Mouse (Mus musculus) hindbrain, embryonic 16.5 days (tissue): Measurements from ENCODE around the gene Hormad2. TPM values are rescaled to one million over a fixed set of nuclear protein-coding genes. Genes with fewer than 3 reads are reported as not detected.

Experiments used
- ATAC-seq: fragments of 200-750 bp; cut with Nextera tagmentation; 2 replicates; pipeline ENCODE4 v1.8.0; 2017; ENCODE audit warnings: moderate TSS enrichment, moderate library complexity
- H3K27ac ChIP-seq: fragments of 300-500 bp; sonication (generic); 2 replicates; pipeline ENCODE4 v1.5.1; 2014; ENCODE audit warnings: low read depth, mild to moderate bottlenecking, control low read depth, low read length, moderate library complexity
- H3K27me3 ChIP-seq: fragments of 300-500 bp; sonication (generic); replicated peaks from 2 replicates; pipeline ENCODE4 v1.6.1; 2014; ENCODE audit warnings: low read length; ENCODE audit not compliant: control insufficient read depth, insufficient read depth
- H3K36me3 ChIP-seq: fragments of 300-500 bp; sonication (generic); 2 replicates; pipeline ENCODE4 v1.6.1; 2014; ENCODE audit warnings: mild to moderate bottlenecking, low read length, moderate library complexity, mixed read lengths; ENCODE audit not compliant: control insufficient read depth, insufficient read depth
- H3K4me1 ChIP-seq: fragments of 300-500 bp; sonication (generic); 2 replicates; pipeline ENCODE4 v1.6.1; 2014; ENCODE audit warnings: low read depth, low read length; ENCODE audit not compliant: control insufficient read depth, insufficient read depth
- H3K4me2 ChIP-seq: fragments of 300-500 bp; sonication (generic); 2 replicates; pipeline ENCODE4 v1.6.1; 2014; ENCODE audit warnings: mild to moderate bottlenecking, low read length, control low read depth, moderate library complexity
- H3K4me3 ChIP-seq: fragments of 300-500 bp; sonication (generic); 2 replicates; pipeline ENCODE4 v1.5.1; 2014; ENCODE audit warnings: mild to moderate bottlenecking, low read length, control low read depth, moderate library complexity
- H3K9ac ChIP-seq: fragments of 300-500 bp; sonication (generic); 2 replicates; pipeline ENCODE4 v1.6.1; 2014; ENCODE audit warnings: low read depth, mild to moderate bottlenecking, control low read depth, low read length, moderate library complexity
- H3K9me3 ChIP-seq: fragments of 300-500 bp; sonication (generic); 2 replicates; pipeline ENCODE4 v1.6.1; 2014; ENCODE audit warnings: mild to moderate bottlenecking, low read length, moderate library complexity; ENCODE audit not compliant: control insufficient read depth
- WGBS: fragments of 180-500 bp; shearing (Covaris S2); extraction: QIAGEN DNeasy Blood & Tissue Kit; methylation state at CpG from one replicate; pipeline ENCODE4 v1.1.7; 2014; 5-methylcytosine and 5-hydroxymethylcytosine counted together
- polyA plus RNA-seq: library from polyadenylated mRNA; unstranded; fragments of >200 nt; fragmentation: Nextera tagmentation; extraction: Ambion mirVana; gene quantifications from 2 replicates; pipeline ENCODE4 v1.2.1, GENCODE M21; 2015

The Hormad2 gene
- polyA plus RNA-seq, 1 experiment from 2014 or later = 0.48 TPM

- H3K27ac ChIP-seq = no peak overlapping the region
- 65% methylated on average over 4 of the region's 4 CpGs for WGBS
- H3K4me1 ChIP-seq = 0 out of 2 replicates have a peak, but pooled peaks cover 2% of the 10 kb centered on the region
- H3K9me3 ChIP-seq = no peaks in the 10 kb centered on the region
- H3K9ac ChIP-seq = no peak overlapping the region
- no peaks in the 10 kb centered on the region for H3K27me3 ChIP-seq
- no peak overlapping the region for H3K4me3 ChIP-seq
- no peak for ATAC-seq
- H3K36me3 ChIP-seq = no peaks in the 10 kb centered on the region
- no peak overlapping the region for H3K4me2 ChIP-seq
These were observed 136.7 kb downstream of the Hormad2 start for GRCm38 (mm10) chr11:4304203-4304602.

- no peak for ATAC-seq
- 0 out of 2 replicates have a peak, but pooled peaks cover 2% of the 10 kb centered on the region for H3K4me1 ChIP-seq
- WGBS = 58% methylated on average over 9 of the region's 9 CpGs
- H3K4me2 ChIP-seq = no peak overlapping the region
- H3K4me3 ChIP-seq = no peak overlapping the region
- no peaks in the 10 kb centered on the region for H3K36me3 ChIP-seq
- H3K27ac ChIP-seq = no peak overlapping the region
- no peak overlapping the region for H3K9ac ChIP-seq
- H3K27me3 ChIP-seq = no peaks in the 10 kb centered on the region
- no peaks in the 10 kb centered on the region for H3K9me3 ChIP-seq
These were observed 137.9 kb downstream of the Hormad2 start for GRCm38 (mm10) chr11:4303033-4303432.

GRCm38 (mm10) chr11:4302363-4302913 lies 138.5 kb downstream of the Hormad2 start:
- WGBS = 32% methylated on average over 5 of the region's 5 CpGs
- no peak for ATAC-seq
- no peak overlapping the region for H3K27ac ChIP-seq
- H3K36me3 ChIP-seq = no peaks in the 10 kb centered on the region
- H3K4me1 ChIP-seq = no peaks in the 10 kb centered on the region
- no peak overlapping the region for H3K4me3 ChIP-seq
- H3K9me3 ChIP-seq = no peaks in the 10 kb centered on the region
- no peak overlapping the region for H3K4me2 ChIP-seq
- no peak overlapping the region for H3K9ac ChIP-seq
- no peaks in the 10 kb centered on the region for H3K27me3 ChIP-seq

- no peak overlapping the region for H3K4me3 ChIP-seq
- ATAC-seq = no peak
- 86% methylated on average over 3 of the region's 3 CpGs for WGBS
- H3K4me2 ChIP-seq = no peak overlapping the region
- H3K27me3 ChIP-seq = no peaks in the 10 kb centered on the region
- no peaks in the 10 kb centered on the region for H3K9me3 ChIP-seq
- no peak overlapping the region for H3K9ac ChIP-seq
- H3K36me3 ChIP-seq = no peaks in the 10 kb centered on the region
- no peaks in the 10 kb centered on the region for H3K4me1 ChIP-seq
- H3K27ac ChIP-seq = no peak overlapping the region
These were observed 140.2 kb downstream of the Hormad2 start for GRCm38 (mm10) chr11:4300683-4301082.

GRCm38 (mm10) chr11:4299735-4300474 lies 141.0 kb downstream of the Hormad2 start:
- Histone ChIP-seq H3K36me3 (no peaks in the 10 kb centered on the region), H3K4me2 (no peak overlapping the region), H3K27ac (no peak overlapping the region), H3K9ac (no peak overlapping the region), H3K4me1 (peaks cover 5% of the 10 kb centered on the region), H3K4me3 (no peak overlapping the region), H3K9me3 (no peaks in the 10 kb centered on the region), H3K27me3 (no peaks in the 10 kb centered on the region)
- no peak for ATAC-seq
- WGBS = 64% methylated on average over 14 of the region's 14 CpGs

- 49% methylated on average over 12 of the region's 12 CpGs for WGBS
- no peak for ATAC-seq
These were observed 141.7 kb downstream of the Hormad2 start for GRCm38 (mm10) chr11:4299191-4299590.

GRCm38 (mm10) chr11:4298615-4299014 lies 142.3 kb downstream of the Hormad2 start:
- Histone ChIP-seq H3K27ac (no peak overlapping the region), H3K36me3 (no peaks in the 10 kb centered on the region), H3K4me2 (no peak overlapping the region), H3K27me3 (no peaks in the 10 kb centered on the region), H3K4me3 (no peak overlapping the region), H3K4me1 (peaks cover 7% of the 10 kb centered on the region), H3K9ac (no peak overlapping the region), H3K9me3 (no peaks in the 10 kb centered on the region)
- WGBS = 46% methylated on average over 7 of the region's 7 CpGs
- ATAC-seq = no peak

More at GRCm38 (mm10) chr11:4299191-4299590, 141.7 kb downstream of the Hormad2 start:
- H3K9ac ChIP-seq = no peak overlapping the region
- H3K9me3 ChIP-seq = no peaks in the 10 kb centered on the region
- no peaks in the 10 kb centered on the region for H3K36me3 ChIP-seq
- H3K4me2 ChIP-seq = no peak overlapping the region
- H3K4me3 ChIP-seq = no peak overlapping the region
- no peaks in the 10 kb centered on the region for H3K27me3 ChIP-seq
- no peak overlapping the region for H3K27ac ChIP-seq
- peaks cover 7% of the 10 kb centered on the region for H3K4me1 ChIP-seq

- H3K36me3 ChIP-seq = no peaks in the 10 kb centered on the region
- H3K4me3 ChIP-seq = no peak overlapping the region
- peaks cover 7% of the 10 kb centered on the region for H3K4me1 ChIP-seq
- no peaks in the 10 kb centered on the region for H3K27me3 ChIP-seq
- no peak overlapping the region for H3K9ac ChIP-seq
- no peaks in the 10 kb centered on the region for H3K9me3 ChIP-seq
- WGBS = 85% methylated on average over 3 of the region's 3 CpGs
- H3K4me2 ChIP-seq = no peak overlapping the region
- ATAC-seq = no peak
- H3K27ac ChIP-seq = no peak overlapping the region
These were observed 143.2 kb downstream of the Hormad2 start for GRCm38 (mm10) chr11:4297753-4298152.

GRCm38 (mm10) chr11:4296610-4297275 lies 144.2 kb downstream of the Hormad2 start:
- no peaks in the 10 kb centered on the region for H3K27me3 ChIP-seq
- no peak overlapping the region for H3K4me3 ChIP-seq
- 59% methylated on average over 10 of the region's 10 CpGs for WGBS
- H3K4me2 ChIP-seq = no peak overlapping the region
- ATAC-seq = no peak
- no peak overlapping the region for H3K27ac ChIP-seq
- H3K9ac ChIP-seq = no peak overlapping the region
- no peaks in the 10 kb centered on the region for H3K9me3 ChIP-seq
- H3K36me3 ChIP-seq = no peaks in the 10 kb centered on the region
- peaks cover 7% of the 10 kb centered on the region for H3K4me1 ChIP-seq
